18 mouse cellular contexts compared by ENCODE assay signal in the genomic region with DNA sequence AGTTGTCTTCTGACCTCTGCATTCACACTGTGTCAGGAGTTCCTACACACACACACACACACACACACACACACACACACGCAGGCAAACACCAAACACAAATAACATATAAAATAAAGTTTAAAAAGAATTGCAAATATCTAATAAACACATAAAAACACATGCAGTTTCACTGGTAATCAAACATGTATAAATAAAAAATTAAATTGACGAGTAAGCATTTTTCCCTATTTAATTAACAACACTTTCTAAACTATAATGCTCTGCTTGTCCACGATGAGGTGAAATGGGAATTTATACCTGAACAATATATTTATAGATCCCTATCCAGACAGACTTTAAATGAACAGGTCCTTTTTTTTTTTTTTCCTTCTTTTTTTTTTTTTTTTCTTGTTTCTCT. TPM values are rescaled to one million over a fixed set of nuclear protein-coding genes. Genes with fewer than 3 reads are reported as not detected.
"Had no signal": no experiment of that assay in that cellular context is flagged by ENCODE, and none has a peak within 500 bp of the region (broad histone marks: within the 10 kb centered on the region; RNA-seq: fewer than 3 reads in every experiment).

No protein-coding gene starts in this region.

- H3K9me3 ChIP-seq: neural tube, embryonic 12.5 days; neural tube, embryonic 13.5 days; neural tube, embryonic 15.5 days; stomach, embryonic 15.5 days had no signal

- DNase-seq: retina, postnatal 1 day; right cerebral cortex, adult 18-20 months; right cerebral cortex, postnatal 14 days; right cerebral cortex, postnatal 25 days; right cerebral cortex, postnatal 4 days; spleen, adult 18-20 months; thymus, adult 18-20 months; thymus, adult 2 months; thymus, postnatal 14 days; thymus, postnatal 25 days; thymus, postnatal 36 days; thymus, postnatal 4 days had no signal

- H3K4me1 ChIP-seq: neural tube, embryonic 12.5 days; neural tube, embryonic 13.5 days; neural tube, embryonic 15.5 days; stomach, embryonic 15.5 days had no signal

- H3K27ac ChIP-seq: neural tube, embryonic 12.5 days; neural tube, embryonic 13.5 days; neural tube, embryonic 15.5 days; stomach, embryonic 15.5 days; stomach, postnatal 0 days had no signal

- H3K27me3 ChIP-seq: neural tube, embryonic 12.5 days; neural tube, embryonic 13.5 days; neural tube, embryonic 15.5 days; stomach, embryonic 15.5 days had no signal

- H3K9ac ChIP-seq: neural tube, embryonic 12.5 days; neural tube, embryonic 13.5 days; neural tube, embryonic 15.5 days; stomach, embryonic 15.5 days had no signal

- H3K36me3 ChIP-seq: neural tube, embryonic 12.5 days; neural tube, embryonic 13.5 days; neural tube, embryonic 15.5 days; stomach, embryonic 15.5 days had no signal

- H3K4me3 ChIP-seq: neural tube, embryonic 12.5 days; neural tube, embryonic 13.5 days; neural tube, embryonic 15.5 days; stomach, embryonic 15.5 days had no signal

RNA-seq across cellular contexts. Expression of gene Frmpd1, which starts 18.7 kb away (rescaled TPM):
- total RNA-seq: neutrophil, adult 5-6 weeks had no signal
